Mouse (Mus musculus): Measurements from ENCODE around the gene Iqch.

DNA sequence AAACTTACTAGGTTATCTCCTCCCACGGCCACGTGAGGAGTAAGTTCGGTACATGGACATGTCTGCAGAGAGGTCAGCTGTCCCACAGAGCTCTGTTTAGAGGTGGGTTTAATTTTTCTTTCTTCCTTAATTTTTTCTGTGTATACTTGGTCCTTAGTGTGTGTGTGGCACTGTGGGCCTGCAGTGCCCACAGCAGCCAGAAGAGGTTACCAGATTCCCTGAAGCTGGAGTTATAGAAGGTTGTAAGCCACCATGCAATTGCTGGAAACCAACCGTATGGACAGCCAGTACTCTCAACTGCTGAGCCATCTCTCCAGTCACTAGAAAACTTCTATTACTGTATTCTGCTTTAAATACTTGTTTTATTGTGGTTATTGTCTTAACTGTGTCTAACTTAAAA is 29.8 kb upstream of the Iqch start:
- peak; percentile 44 for TF ChIP-seq CTCF (IDR thresholded peaks at IDR 0.05)
- no peak for TF ChIP-seq EP300 (IDR thresholded peaks at IDR 0.05)
